Mouse (Mus musculus) hindbrain, embryonic 11.5 days (tissue): ENCODE results near the gene Slc5a6. TPM values are rescaled to one million over a fixed set of nuclear protein-coding genes. Genes with fewer than 3 reads are reported as not detected.
A peak's percentile ranks its signal among the peaks of the same experiment; 100 is the strongest.

ENCODE experiments used
- ATAC-seq: fragments of 200-750 bp; cut with Nextera tagmentation; 2 replicates; pipeline ENCODE4 v1.8.0; 2017; ENCODE audit warnings: mild to moderate bottlenecking, moderate TSS enrichment, moderate library complexity; ENCODE audit not compliant: low FRiP score
- DNase-seq: peaks from one replicate; pipeline ENCODE4 v3.0.0-alpha.2; 2015; ENCODE audit warnings: low spot score
- H3K27ac ChIP-seq: fragments of 300-500 bp; sonication (generic); 2 replicates; pipeline ENCODE4 v1.5.1; 2014; ENCODE audit warnings: mild to moderate bottlenecking, low read depth, low read length
- H3K27me3 ChIP-seq: fragments of 300-500 bp; sonication (generic); 2 replicates; pipeline ENCODE4 v1.6.1; 2014; ENCODE audit warnings: mild to moderate bottlenecking, low read length, moderate library complexity, mixed read lengths; ENCODE audit not compliant: control insufficient read depth, insufficient read depth
- H3K36me3 ChIP-seq: fragments of 300-500 bp; sonication (generic); 2 replicates; pipeline ENCODE4 v1.6.1; 2014; ENCODE audit warnings: mild to moderate bottlenecking, low read length, moderate library complexity, mixed read lengths; ENCODE audit not compliant: control insufficient read depth, insufficient read depth
- H3K4me1 ChIP-seq: fragments of 300-500 bp; sonication (generic); replicated peaks from 2 replicates; pipeline ENCODE4 v1.6.1; 2014; ENCODE audit warnings: low read length, mixed read lengths; ENCODE audit not compliant: control insufficient read depth, insufficient read depth
- H3K4me2 ChIP-seq: fragments of 300-500 bp; sonication (generic); replicated peaks from 2 replicates; pipeline ENCODE4 v1.6.1; 2014; ENCODE audit warnings: mild to moderate bottlenecking, low read depth, low read length
- H3K4me3 ChIP-seq: fragments of 300-500 bp; sonication (generic); 2 replicates; pipeline ENCODE4 v1.5.1; 2014; ENCODE audit warnings: low read depth, low read length
- H3K9ac ChIP-seq: fragments of 300-500 bp; sonication (generic); 2 replicates; pipeline ENCODE4 v1.6.1; 2014; ENCODE audit warnings: low read depth, low read length
- H3K9me3 ChIP-seq: fragments of 300-500 bp; sonication (generic); 2 replicates; pipeline ENCODE4 v1.6.1; 2016; ENCODE audit warnings: low read length; ENCODE audit not compliant: control insufficient read depth
- WGBS: fragments of 180-500 bp; shearing (Covaris S2); extraction: QIAGEN DNeasy Blood & Tissue Kit; methylation state at CpG from one replicate; pipeline ENCODE4 v1.1.7; 2014; 5-methylcytosine and 5-hydroxymethylcytosine counted together
- polyA plus RNA-seq: library from polyadenylated mRNA; unstranded; fragments of >200 nt; fragmentation: Nextera tagmentation; extraction: Ambion mirVana; gene quantifications from 2 replicates; pipeline ENCODE4 v1.2.1, GENCODE M21; 2014

Gene Slc5a6
- polyA plus RNA-seq, 1 experiment from 2014 or later, result 6.3 TPM

GRCm38 (mm10) chr5:31000122-31000521 is 48.6 kb downstream of the Slc5a6 start:
- no peaks in the 10 kb centered on the region for H3K9me3 ChIP-seq
- DNase-seq (no peak), ATAC-seq (no peak)
- H3K36me3 ChIP-seq, result no peaks in the 10 kb centered on the region
- no peak overlapping the region for H3K4me3 ChIP-seq
- H3K27ac ChIP-seq, result no peak overlapping the region
- WGBS, result 79% methylated on average over 7 of the region's 7 CpGs
- no peak overlapping the region for H3K4me2 ChIP-seq
- no peak overlapping the region for H3K9ac ChIP-seq
- H3K27me3 ChIP-seq, result no peaks in the 10 kb centered on the region
- no peaks in the 10 kb centered on the region for H3K4me1 ChIP-seq

GRCm38 (mm10) chr5:30999324-30999723 is 49.4 kb downstream of the Slc5a6 start:
- 68% methylated on average over 5 of the region's 5 CpGs for WGBS
- H3K9ac ChIP-seq, result no peak overlapping the region
- no peak for ATAC-seq
- no peaks in the 10 kb centered on the region for H3K4me1 ChIP-seq
- no peak overlapping the region for H3K4me2 ChIP-seq
- H3K27me3 ChIP-seq, result no peaks in the 10 kb centered on the region; the same call in 1 of the 2 replicates
- DNase-seq, result no peak
- no peak overlapping the region for H3K27ac ChIP-seq
- no peaks in the 10 kb centered on the region for H3K36me3 ChIP-seq
- no peak overlapping the region for H3K4me3 ChIP-seq
- no peaks in the 10 kb centered on the region for H3K9me3 ChIP-seq

GRCm38 (mm10) chr5:30998306-30998705 is 50.4 kb downstream of the Slc5a6 start:
- 26% methylated on average over 5 of the region's 5 CpGs for WGBS
- H3K4me1 ChIP-seq, result no peaks in the 10 kb centered on the region

GRCm38 (mm10) chr5:30994910-30995635 is 53.7 kb downstream of the Slc5a6 start:
- no peak overlapping the region for H3K4me2 ChIP-seq
- no peaks in the 10 kb centered on the region; the same call in 1 of the 2 replicates for H3K27me3 ChIP-seq
- H3K36me3 ChIP-seq, result no peaks in the 10 kb centered on the region
- no peak for DNase-seq
- H3K4me3 ChIP-seq, result no peak overlapping the region
- no peak overlapping the region for H3K27ac ChIP-seq
- no peak overlapping the region for H3K9ac ChIP-seq
- no peaks in the 10 kb centered on the region for H3K4me1 ChIP-seq
- WGBS, result 72% methylated on average over 11 of the region's 11 CpGs
- ATAC-seq, result no peak
- H3K9me3 ChIP-seq, result no peaks in the 10 kb centered on the region

More at GRCm38 (mm10) chr5:30998306-30998705, 50.4 kb downstream of the Slc5a6 start:
- ATAC-seq (no peak), DNase-seq (peak; percentile 59)
- H3K4me2 ChIP-seq, result no peak overlapping the region
- no peak overlapping the region for H3K9ac ChIP-seq
- no peaks in the 10 kb centered on the region for H3K9me3 ChIP-seq
- no peaks in the 10 kb centered on the region; the same call in 1 of the 2 replicates for H3K27me3 ChIP-seq
- no peak overlapping the region for H3K4me3 ChIP-seq
- H3K36me3 ChIP-seq, result no peaks in the 10 kb centered on the region
- H3K27ac ChIP-seq, result no peak overlapping the region

- Histone ChIP-seq H3K27ac (no peak overlapping the region), H3K4me3 (no peak overlapping the region), H3K27me3 (no peaks in the 10 kb centered on the region; the same call in 1 of the 2 replicates), H3K4me1 (no peaks in the 10 kb centered on the region), H3K9me3 (no peaks in the 10 kb centered on the region), H3K9ac (no peak overlapping the region), H3K36me3 (no peaks in the 10 kb centered on the region), H3K4me2 (no peak overlapping the region)
- 69% methylated on average over 3 of the region's 3 CpGs for WGBS
- ATAC-seq (no peak), DNase-seq (no peak)
Observed at GRCm38 (mm10) chr5:30994074-30994473, 54.6 kb downstream of the Slc5a6 start.

GRCm38 (mm10) chr5:30992980-30993676 is 55.6 kb downstream of the Slc5a6 start:
- Histone ChIP-seq H3K9me3 (no peaks in the 10 kb centered on the region), H3K27me3 (no peaks in the 10 kb centered on the region; the same call in 1 of the 2 replicates), H3K9ac (no peak overlapping the region), H3K4me1 (no peaks in the 10 kb centered on the region), H3K4me2 (no peak overlapping the region), H3K36me3 (no peaks in the 10 kb centered on the region), H3K4me3 (no peak overlapping the region), H3K27ac (no peak overlapping the region)
- no peak for DNase-seq
- no peak for ATAC-seq
- WGBS, result 69% methylated on average over 5 of the region's 5 CpGs

Other genes starting within 250 kb of the Slc5a6 start
- gene Mapre3, start 234.3 kb downstream of the Slc5a6 start, polyA plus RNA-seq, result 34.1 and 38.2 TPM in 2 replicates
- 33.3 and 37.1 TPM in 2 replicates for gene Tmem214, start 180.9 kb downstream of the Slc5a6 start, polyA plus RNA-seq
- gene Agbl5, start 160.2 kb downstream of the Slc5a6 start, polyA plus RNA-seq, result 21.5 and 24.0 TPM in 2 replicates
- gene Ost4, start 141.1 kb downstream of the Slc5a6 start, polyA plus RNA-seq, result 335 and 338 TPM in 2 replicates
- gene Emilin1, start 135.5 kb downstream of the Slc5a6 start, polyA plus RNA-seq, result 46.0 and 48.5 TPM in 2 replicates
- 4.2 and 7.8 TPM in 2 replicates for gene Khk, start 127.5 kb downstream of the Slc5a6 start, polyA plus RNA-seq
- gene Cgref1, start 103.3 kb downstream of the Slc5a6 start, polyA plus RNA-seq, result 6.9 and 7.6 TPM in 2 replicates
- gene Preb, start 88.6 kb downstream of the Slc5a6 start, polyA plus RNA-seq, result 96.7 and 99.1 TPM in 2 replicates
- gene Tcf23, start 80.3 kb downstream of the Slc5a6 start, polyA plus RNA-seq, result not detected in 2 replicates
- gene Atraid, start 612 bp downstream of the Slc5a6 start, polyA plus RNA-seq, result 111 and 117 TPM in 2 replicates
- gene Cad, start 5.9 kb upstream of the Slc5a6 start, polyA plus RNA-seq, result 19.7 and 19.8 TPM in 2 replicates
- gene Dnajc5g, start 57.4 kb upstream of the Slc5a6 start, polyA plus RNA-seq, result not detected in 2 replicates
- gene Slc30a3, start 59.3 kb upstream of the Slc5a6 start, polyA plus RNA-seq, result 8.4 and 9.2 TPM in 2 replicates
- gene Trim54, start 67.8 kb upstream of the Slc5a6 start, polyA plus RNA-seq, result 0.10 TPM in 1 of 2 replicates, not detected in the other
- gene Ucn, start 89.9 kb upstream of the Slc5a6 start, polyA plus RNA-seq, result not detected in 2 replicates
- gene Mpv17, start 105.3 kb upstream of the Slc5a6 start, polyA plus RNA-seq, result 49.9 and 57.1 TPM in 2 replicates
- gene Gm29609, start 131.0 kb upstream of the Slc5a6 start, polyA plus RNA-seq, result 0.46 and 1.4 TPM in 2 replicates
- 66.4 and 72.6 TPM in 2 replicates for gene Gtf3c2, start 131.2 kb upstream of the Slc5a6 start, polyA plus RNA-seq
- gene Snx17, start 144.3 kb upstream of the Slc5a6 start, polyA plus RNA-seq, result 133 and 146 TPM in 2 replicates
- 65.8 and 66.5 TPM in 2 replicates for gene Eif2b4, start 144.5 kb upstream of the Slc5a6 start, polyA plus RNA-seq
- 4.9 and 5.7 TPM in 2 replicates for gene Zfp513, start 153.4 kb upstream of the Slc5a6 start, polyA plus RNA-seq
- 148 and 156 TPM in 2 replicates for gene Ppm1g, start 171.8 kb upstream of the Slc5a6 start, polyA plus RNA-seq
- 141 and 148 TPM in 2 replicates for gene Nrbp1, start 191.9 kb upstream of the Slc5a6 start, polyA plus RNA-seq
- gene Gm9970, start 192.3 kb upstream of the Slc5a6 start, polyA plus RNA-seq, result 0.50 and 0.80 TPM in 2 replicates
- 3.4 and 5.6 TPM in 2 replicates for gene Krtcap3, start 202.8 kb upstream of the Slc5a6 start, polyA plus RNA-seq
- gene Ift172, start 242.2 kb upstream of the Slc5a6 start, polyA plus RNA-seq, result 28.8 and 30.8 TPM in 2 replicates
- 46.7 and 50.6 TPM in 2 replicates for gene Fndc4, start 247.2 kb upstream of the Slc5a6 start, polyA plus RNA-seq
- gene Gckr, start 248.5 kb upstream of the Slc5a6 start, polyA plus RNA-seq, result not detected in 2 replicates